Mouse (Mus musculus) urinary bladder, adult 18-20 months (tissue): ENCODE data around the gene Fkbp9.
A peak's percentile ranks its signal among the peaks of the same experiment; 100 is the strongest.

Experiments used
- DNase-seq, 2 experiments: peaks; one replicate each; pipeline ENCODE4 v3.0.0; 2022; ENCODE audit warnings: low spot score in 2 of 2, mixed read lengths in 2 of 2

Gene Fkbp9

DNA sequence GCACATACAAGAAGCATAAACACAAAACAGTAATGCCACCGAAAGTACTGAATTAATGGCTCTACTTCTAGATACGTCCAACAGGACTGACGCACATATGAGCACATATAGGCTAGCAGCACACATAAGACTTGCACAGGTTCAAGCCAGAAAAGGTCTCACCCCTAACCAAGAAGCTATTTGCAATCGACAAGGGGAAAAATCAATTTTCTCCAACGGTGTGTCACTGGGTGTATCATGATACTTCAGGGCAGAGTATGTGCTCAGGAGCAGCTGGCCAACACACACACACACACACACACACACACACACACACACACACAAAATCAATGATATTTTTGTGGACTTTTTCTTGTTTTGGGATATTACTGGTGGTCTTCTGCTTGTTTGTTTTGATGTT lies 73.6 kb downstream of the Fkbp9 start:
- DNase-seq = no peak

GRCm38 (mm10) chr6:56906121-56906846 lies 74.4 kb downstream of the Fkbp9 start:
- no peak for DNase-seq

DNA sequence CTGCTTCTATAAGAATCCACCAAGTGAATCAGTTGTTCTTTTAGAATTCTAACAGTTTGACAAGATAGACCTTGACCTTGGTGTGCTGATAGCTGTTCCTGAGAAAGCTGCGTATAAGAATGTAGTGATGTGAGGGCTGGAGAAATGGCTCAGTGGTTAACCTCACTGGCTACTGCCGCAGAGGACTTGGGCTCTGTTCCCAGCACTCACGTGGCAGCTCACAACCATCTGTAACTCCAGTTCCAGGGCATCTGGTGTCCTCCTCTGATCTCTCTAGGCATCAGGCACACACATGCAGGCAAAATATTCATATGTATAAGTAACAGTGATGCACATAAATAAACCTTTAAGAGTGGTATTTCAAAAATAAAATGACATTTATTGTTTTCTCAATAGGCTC lies 76.1 kb downstream of the Fkbp9 start:
- no peak for DNase-seq

DNA sequence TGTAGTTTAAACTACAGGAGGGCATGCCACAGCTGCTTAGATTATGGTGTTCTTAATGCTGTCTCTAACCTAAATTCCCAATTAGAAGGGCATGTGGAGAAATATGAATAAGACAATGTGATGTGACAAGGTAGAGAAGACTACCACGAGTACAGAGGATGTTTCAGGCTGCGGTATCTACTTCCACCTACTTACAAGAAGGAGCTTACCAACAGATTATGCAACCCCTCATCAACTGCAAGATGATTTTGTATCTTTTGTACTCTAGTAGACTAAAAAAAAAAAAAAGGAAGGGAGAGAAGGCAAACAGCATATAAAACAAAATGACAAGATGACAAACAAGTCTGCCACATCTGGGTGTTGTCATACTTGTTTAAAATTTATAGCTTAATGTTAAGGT lies 76.5 kb downstream of the Fkbp9 start:
- no peak for DNase-seq

GRCm38 (mm10) chr6:56908912-56909311 lies 77.1 kb downstream of the Fkbp9 start:
- DNase-seq = peak in 1 of 2 experiments; percentile 43

- DNase-seq = no peak
Measured at GRCm38 (mm10) chr6:56910910-56911309, 79.1 kb downstream of the Fkbp9 start.

DNA sequence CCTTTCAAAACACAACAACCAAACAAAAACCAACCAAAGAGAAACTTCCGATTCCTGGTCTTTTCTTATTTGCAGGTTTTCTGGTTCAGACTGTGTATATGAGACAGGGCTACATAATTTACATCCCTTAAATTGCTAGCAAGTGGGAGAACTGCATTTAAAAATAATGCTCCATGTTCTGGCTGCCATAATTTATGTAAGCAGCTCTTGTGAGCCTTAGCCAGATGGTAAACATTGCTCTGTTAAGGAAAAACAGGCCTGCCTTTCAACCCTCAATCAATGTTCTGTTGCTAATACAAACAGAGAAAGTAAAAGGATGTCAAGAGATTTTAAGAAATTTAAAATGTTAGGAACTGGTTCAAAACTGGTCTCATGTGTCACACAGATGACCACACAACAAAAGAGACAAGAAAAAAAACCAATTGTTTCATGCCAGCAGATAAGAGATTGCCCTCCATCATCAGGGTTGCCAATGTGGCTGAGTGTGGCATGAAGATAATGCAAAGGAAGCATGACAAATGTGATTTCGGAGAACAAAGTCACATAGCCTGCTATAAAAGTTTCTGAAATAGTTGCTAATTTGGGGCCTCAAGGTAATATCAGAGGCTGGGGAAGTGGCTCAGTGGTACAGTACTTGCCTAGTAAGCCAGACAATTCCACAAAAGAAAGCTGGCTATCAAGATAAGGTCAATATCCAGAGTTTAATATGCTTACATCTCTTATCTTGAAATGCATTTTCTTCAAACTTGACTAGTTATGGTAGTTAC lies 81.4 kb downstream of the Fkbp9 start:
- DNase-seq = no peak

- DNase-seq = no peak
Measured at GRCm38 (mm10) chr6:56916279-56916678, 84.4 kb downstream of the Fkbp9 start.

- no peak for DNase-seq
Measured at GRCm38 (mm10) chr6:56917578-56918368, 85.9 kb downstream of the Fkbp9 start.

GRCm38 (mm10) chr6:56919330-56920044 lies 87.6 kb downstream of the Fkbp9 start:
- no peak for DNase-seq

DNA sequence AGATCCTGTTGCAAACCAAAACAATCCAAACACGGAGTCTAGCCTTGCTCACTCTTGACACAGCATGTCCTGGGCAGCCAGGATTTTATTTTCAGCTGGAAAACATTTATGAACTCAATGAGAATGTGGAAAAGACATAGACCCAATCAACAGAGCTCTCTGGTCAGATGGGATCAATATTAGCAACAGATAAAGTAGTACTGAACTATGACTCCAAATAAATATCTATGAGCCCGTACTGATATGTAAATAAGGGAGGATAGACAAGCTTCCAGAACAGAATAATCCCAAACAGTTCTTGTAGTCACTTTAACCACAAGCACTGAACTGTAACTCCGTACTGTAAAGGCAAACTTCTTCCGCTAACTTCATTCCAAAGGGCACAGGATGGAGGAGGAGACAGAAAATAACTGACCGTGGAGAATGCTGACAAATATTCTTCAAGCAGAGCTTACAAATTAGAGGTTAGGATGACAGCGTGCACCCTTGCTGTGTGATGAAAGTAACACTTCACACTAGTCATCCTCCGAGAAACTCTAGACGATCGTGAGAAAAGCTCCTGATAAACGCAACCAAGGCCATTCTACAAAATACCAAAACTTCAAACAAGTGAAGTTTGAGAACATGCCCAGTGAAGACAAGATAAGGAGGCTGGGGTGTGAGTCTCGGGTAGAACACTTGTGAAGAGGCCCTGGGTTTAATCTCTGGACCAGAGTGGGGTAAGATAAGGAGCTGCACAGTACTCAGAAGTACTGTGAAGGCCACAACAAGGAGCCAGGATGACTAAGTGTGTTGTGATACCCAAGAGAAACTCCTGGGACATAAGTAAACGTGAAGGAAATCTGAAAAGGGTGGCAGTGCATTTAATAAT lies 88.6 kb downstream of the Fkbp9 start:
- DNase-seq = no peak

DNA sequence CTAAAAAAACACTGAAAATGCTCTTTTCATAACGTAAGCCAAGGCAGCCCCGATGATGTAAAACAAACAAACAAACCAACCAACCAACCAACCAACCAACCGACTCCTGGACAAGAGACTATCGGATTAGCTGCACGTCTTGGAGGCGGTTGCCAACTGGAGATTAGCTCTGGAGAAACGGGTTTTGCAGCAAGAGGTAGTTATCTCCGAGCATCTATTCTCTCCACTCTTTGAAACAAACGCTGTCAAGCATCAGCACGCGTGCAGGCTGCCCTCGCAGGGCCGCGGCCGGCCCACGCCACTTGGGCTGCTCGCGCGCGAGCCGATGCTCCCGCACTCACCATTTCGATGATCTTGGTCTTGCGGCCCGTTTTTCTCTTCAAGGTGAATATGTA lies 91.5 kb downstream of the Fkbp9 start:
- peak in 1 of 2 experiments; percentile 53 for DNase-seq

- peak; percentile 84 to 91 for DNase-seq
Measured at GRCm38 (mm10) chr6:56923726-56924707, 92.2 kb downstream of the Fkbp9 start, which contains the start of the genes Nt5c3 and Vmn1r4. Gene Nt5c3, minus strand, starts transcription at chr6:56923932. Gene Vmn1r4, plus strand, starts transcription at chr6:56924015.
